Mouse (Mus musculus) adrenal gland, postnatal 0 days (tissue): ENCODE data around the gene Srrd. TPM values are rescaled to one million over a fixed set of nuclear protein-coding genes. Genes with fewer than 3 reads are reported as not detected.

Experiments used
- polyA plus RNA-seq: library from polyadenylated mRNA; unstranded; fragments of >200 nt; fragmentation: Nextera tagmentation; extraction: Ambion mirVana; gene quantifications from 2 replicates; pipeline ENCODE4 v1.2.1, GENCODE M21; 2015

The Srrd gene
- 28.9 and 31.0 TPM in 2 replicates for polyA plus RNA-seq

DNA sequence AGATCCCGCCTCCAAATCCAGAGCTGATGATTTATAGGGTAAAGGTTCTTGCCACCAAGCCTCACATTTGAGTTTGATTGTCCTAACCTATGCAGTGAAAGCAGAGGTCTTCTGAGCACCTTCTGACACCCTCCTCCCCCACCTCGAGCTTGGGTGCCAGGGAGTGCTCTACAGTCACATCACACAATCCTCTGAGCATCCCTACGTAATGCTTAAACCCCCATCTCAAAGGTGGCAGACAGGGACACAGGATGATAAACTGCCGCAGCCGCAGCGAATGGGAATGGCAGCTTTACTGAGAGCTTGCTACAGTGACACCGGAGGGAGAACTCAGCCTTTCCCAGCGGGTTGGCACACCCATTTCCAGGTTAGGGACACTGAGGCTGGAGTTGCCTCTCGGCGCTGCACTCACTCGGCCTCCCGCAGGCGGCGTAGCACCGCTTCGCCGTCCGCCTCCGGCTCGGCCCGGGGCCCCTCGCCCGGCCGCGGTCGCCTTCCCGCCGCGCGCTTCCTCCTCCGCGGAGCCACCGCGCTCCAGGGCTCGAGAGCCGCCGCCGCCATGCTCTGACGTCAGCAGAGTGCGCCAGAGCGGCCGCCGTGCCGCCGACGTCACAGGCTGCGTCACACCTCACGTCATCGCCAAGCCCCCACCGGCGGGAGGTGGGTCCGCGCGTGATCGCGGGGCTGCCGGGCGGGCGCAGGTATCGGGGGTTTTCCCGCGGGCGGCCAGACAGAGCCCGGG lies at the start of gene Srrd, which contains the start of gene Hps4:
Srrd (minus strand) TSS at position 578 of the 742 bp plus-strand sequence.
Hps4 (plus strand) TSS at position 621 of the 742 bp plus-strand sequence.

DNA sequence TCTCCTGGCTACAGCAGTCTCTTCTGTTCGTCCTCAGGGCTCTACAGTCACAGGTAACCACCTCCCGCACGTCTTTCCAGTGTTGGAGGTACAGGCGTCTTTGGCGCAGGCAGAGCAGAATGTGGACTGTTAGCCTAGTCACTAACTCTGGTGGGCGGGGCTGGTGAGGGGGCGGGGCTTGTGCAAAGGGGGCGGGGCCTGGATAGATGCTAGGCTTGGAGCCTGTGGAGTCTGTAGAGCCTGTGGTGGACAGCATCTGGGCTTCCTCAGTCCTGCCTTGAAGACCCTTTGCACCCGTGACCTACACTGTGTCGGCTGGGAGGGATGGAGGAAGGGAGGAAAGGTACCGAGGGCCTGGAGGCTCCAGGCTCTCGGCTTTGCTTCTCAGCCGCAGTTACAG lies 13.1 kb upstream of the Srrd start, which contains the start of gene Gm6583:
Gm6583 (minus strand) TSS at position 124 of the 400 bp plus-strand sequence.

DNA sequence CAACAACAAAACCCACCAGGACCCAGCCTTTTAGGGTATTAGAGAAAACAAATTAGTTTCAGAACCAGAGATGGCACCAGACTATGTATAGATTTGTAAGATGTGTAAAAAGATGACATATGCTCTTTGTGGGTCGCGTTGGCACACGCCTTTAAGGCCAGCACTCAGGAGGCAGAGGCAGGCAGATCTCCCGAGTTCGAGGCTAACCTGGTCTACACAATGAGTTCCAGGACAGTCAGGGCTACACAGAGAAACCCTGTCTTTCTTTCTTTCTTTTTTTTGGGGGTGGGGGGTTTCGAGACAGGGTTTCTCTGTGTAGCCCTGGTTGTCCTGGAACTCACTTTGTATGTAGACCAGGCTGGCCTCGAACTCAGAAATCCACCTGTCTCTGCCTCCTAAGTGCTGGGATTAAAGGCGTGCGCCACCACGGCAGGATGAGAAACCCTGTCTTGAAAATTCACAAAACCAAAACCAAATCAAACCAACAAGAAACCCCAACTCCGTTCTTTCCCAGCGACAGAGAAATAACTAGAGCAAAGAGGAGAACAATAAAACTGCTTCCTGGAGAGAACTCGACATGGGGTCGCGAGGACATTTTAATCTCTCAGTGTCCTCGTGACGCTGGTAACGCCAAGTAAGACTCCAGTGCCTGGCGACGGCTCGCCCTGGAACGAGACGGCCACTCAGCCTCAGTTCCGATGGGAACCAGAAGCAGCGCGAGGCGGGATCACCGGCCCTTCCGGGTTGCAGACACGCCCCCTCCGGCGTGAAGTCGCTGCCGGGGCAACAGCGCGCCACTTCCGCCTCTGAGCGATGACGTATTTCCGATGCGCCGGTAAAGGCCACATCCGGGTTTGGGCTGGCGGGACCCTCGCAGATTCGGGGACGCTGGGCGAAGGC lies 17.0 kb downstream of the Srrd start, which contains the start of gene Tfip11:
Tfip11 (plus strand) TSS at position 813 of the 900 bp plus-strand sequence.

Other genes with a start within 250 kb of the Srrd start
- 51.8 and 71.2 TPM in 2 replicates for gene Cryba4, start 90.5 kb downstream of the Srrd start, polyA plus RNA-seq
- 6.2 and 11.4 TPM in 2 replicates for gene Crybb1, start 87.2 kb downstream of the Srrd start, polyA plus RNA-seq
- gene Tpst2, start 66.3 kb downstream of the Srrd start, polyA plus RNA-seq = 92.9 and 193 TPM in 2 replicates
- 16.1 and 20.2 TPM in 2 replicates for gene Tfip11, start 16.7 kb downstream of the Srrd start, polyA plus RNA-seq
- 16.8 and 29.3 TPM in 2 replicates for gene Hps4, start within 50 bp of the Srrd start, polyA plus RNA-seq
- gene Gm6583, start 13.0 kb upstream of the Srrd start, polyA plus RNA-seq = 0.14 and 0.17 TPM in 2 replicates
- 16.6 and 23.1 TPM in 2 replicates for gene Asphd2, start 51.8 kb upstream of the Srrd start, polyA plus RNA-seq
- not detected in 2 replicates for gene Gm6588, start 106.4 kb upstream of the Srrd start, polyA plus RNA-seq
- gene Sez6l, start 234.1 kb upstream of the Srrd start, polyA plus RNA-seq = 1.7 and 2.8 TPM in 2 replicates